Mouse (Mus musculus) adrenal gland, adult (tissue): ENCODE measurements at regions not wholly inside any gene's neighbourhood (a gene's known extent, or its start where the extent isn't known, plus 50 kb on each side); places are given as distances from the start of the nearest gene placed in this dataset.
"Not testable (repeated sequence)": the region's sequence is repeated elsewhere in the genome, so short reads cannot be mapped to it uniquely, and the experiment has no call there.

Experiments
- DNase-seq, 2 experiments: peaks; one replicate each; pipeline ENCODE4 v3.0.0; 2022 to 2023; ENCODE audit warnings: low spot score in 1 of 2; ENCODE audit not compliant: inconsistent age in 2 of 2

DNA sequence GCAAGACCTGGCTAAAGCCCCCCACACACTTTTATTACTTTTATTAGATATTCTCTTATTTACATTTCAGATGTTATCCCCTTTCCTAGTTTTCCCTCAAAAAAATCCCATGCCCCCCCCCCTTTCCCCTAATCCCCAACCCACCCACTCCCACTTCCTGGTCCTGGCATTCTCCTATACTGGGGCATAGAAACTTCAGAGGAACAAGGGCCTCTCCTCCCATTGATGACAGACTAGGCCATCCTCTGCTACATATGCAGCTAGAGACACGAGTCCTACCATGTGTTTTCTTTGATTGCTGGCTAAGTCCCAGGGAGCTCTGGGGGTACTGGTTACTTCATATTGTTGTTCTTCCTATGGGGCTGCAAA is 116.8 kb downstream of the Rfpl4b start:
- not testable (repeated sequence) for DNase-seq

DNA sequence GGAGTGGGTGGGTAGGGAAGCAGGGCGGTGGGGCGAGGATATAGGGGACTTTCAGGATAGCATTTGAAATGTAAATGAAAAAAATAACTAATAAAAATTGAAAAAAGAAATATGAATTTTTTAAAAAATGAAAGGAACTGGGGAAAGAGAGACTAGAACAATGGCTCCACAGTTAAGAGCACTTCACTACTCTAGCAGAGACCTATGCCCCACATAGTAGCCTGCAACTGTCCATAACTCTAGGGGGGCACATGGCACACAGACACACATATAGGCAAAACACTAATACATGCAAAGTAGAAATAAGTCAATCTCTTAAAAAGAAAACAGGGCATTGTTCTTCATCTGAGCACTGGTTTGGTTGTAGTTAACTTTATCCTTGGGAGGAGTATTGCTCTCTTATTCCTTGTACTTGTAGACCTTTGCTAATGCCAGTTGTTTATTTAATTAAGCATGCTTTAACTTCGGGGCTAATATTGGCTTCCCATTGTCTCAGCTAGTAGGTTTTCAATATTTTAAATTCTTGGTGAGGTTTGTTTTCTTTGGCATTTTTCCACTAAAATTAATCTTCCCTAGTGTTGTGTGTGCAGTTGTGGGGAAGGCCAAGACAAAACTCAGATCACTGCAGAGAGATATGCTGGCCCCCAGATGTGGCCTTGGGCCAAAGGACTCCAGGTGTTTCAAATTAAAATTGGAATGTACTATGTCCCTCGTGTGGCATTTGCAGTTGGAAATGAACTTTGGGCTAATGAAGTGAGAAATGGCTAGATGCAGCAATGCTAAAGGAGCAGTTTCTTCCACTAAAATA is 117.4 kb downstream of the Rfpl4b start:
- DNase-seq: no peak

DNA sequence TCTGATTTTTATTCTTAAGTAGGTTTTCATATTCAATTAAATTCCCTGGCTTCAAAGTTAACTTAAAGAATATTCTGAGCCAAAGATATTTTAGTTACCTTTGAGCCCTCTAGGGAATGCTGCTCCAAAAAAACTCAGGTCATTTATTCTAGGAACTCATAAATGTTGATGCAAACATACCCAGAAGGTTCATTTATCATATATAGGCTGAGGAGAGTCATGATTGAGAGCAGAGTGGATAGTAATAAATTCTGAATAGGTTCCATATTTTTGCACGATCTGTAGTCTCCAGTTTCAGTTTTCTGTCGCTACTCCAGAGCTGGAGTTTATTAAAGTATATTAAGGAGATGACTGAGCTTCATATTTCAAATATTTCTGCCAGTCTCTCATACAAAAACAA is 144.1 kb downstream of the Rfpl4b start:
- no peak for DNase-seq

DNA sequence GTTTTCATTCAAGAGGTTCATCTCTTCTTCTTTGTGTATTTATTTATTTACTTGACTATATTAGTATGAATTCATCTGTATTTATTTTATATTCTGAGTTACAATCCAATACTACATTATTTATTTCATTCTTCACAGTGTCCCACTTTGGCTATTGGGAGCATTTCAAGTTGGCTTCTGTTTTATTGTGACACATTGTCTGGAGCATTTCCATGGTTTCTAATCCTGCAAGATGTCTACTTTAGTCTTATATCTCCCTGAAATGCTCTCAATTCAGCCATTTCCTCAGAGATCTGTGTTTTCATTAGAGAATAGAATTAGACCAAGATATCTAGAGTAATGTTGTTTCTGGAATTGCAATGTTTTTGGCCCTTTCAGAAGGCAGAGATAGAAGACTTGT is 153.0 kb downstream of the Rfpl4b start:
- DNase-seq: no peak

DNA sequence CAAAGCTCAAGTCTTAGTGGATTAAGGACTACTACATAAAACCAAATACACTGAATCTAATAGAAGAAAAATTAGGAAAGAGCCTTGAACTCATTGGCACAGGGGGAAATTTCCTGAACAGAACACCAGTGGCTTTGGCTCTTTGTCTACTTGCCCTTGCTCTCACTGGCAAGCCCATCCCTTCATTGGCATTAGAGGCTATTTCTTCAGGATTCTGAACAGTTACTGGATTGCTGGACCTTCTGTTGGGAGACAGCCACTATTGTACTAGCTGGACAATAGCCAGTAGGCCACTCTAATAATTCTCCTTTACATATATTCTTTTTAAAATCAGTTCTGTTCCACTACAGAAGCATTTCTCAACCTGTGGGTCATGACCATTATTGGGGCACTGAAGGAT is 153.7 kb downstream of the Rfpl4b start:
- DNase-seq: no peak

DNA sequence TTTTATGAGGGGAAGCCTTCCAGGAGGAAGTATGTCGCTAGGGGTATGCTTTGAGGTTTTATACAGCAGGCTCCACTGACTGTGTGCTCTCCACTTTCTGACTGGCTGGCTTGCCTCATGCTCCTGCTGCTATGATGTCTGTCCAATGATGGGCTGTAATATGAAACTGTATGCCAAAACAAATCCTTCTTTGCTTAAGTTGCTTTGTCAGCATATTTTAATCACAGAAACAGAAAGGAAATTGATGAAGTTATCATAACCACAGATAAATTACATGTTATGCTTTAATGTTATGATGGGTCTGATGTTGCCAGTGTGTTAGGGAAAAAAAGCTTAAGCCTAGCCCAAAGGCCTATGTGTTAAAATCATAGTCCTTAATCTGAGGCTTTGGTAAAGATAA is 185.9 kb downstream of the Rfpl4b start:
- no peak for DNase-seq

DNA sequence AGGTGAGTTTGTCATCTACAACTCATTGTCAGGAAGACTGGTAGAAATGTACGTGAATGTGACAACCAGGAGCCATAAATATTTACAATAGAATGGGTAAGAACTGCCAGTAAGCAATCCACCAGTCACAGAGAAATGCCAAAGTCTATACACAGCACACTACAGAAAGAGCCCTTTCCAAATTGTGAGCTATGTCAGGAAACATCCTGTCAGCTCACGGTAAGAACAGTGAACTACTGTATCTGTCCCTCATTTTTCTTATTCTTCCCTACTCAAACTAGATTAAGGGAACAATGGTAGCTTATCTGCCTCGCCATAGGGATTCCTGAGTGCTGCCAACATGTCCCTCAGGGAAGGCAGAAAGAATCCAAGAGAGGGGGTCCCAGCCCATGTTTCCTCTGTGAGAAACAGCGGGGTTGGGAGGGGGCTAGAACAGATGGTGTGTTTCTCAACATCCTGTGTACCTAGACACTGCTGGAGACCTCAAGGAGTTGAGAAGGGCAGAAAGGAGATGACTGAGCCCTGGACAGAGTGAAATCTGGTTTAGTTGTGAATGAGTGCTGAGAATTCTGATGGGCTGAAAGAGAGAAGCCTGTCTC is 191.6 kb downstream of the Rfpl4b start:
- DNase-seq: no peak

DNA sequence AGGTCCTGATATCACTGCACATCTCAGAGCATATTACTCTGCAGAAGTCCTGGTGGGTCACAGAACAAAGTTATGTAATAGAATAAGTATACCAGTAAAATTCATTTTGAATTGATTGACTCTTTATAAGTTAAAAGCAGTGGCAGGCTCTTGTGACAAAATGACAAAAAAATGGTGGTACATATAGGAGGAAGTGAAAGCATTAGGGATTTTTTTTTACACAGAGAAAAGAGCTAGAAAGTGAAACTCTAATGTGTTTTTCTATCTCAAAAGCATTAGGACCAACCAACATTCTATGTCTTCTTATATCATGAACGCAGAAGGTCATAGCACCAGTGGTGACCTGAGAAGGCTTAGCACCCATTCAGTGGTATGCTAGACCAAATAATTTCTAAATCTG is 198.2 kb downstream of the Rfpl4b start:
- no peak for DNase-seq

DNA sequence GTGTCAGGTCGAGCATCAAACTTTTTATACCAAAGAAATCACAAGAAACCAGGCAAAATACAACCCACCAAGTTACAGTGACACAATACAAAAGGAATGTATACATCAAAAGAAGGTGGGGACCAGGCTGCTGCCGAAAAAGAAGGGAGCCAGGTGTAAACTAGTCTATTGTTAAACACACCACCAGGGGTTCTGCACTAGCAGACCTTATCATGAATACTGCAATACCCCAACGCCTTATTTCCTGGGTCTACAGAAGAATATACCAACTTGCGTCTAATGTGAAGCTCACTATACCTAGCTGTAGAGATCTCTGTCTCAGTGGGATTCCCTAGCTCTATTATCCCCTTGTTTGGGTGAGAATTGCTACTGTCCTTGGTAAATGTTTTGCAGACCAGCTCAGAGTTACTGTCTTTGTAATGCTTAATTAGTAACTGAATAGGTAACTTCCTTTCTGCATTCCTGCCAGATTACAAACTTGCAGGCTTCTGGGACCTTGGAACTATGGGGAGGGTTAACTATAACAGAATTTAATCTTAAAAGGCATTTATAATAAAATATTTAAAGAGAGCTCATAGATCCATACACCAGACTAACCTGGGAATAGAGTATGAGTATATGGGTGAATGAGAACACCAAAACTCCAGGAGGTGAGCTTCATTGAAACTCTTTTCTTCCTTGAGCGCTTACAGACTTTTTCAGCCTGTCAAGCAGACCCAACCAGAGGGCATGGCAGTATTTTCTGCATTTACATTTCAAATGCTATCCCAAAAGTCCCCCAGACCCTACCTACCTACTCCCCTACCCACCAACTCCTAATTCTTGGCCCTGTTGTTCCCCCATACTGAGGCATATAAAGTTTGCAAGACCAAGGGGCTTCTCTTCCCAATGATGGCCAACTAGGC is 211.7 kb downstream of the Rfpl4b start:
- DNase-seq: no peak

DNA sequence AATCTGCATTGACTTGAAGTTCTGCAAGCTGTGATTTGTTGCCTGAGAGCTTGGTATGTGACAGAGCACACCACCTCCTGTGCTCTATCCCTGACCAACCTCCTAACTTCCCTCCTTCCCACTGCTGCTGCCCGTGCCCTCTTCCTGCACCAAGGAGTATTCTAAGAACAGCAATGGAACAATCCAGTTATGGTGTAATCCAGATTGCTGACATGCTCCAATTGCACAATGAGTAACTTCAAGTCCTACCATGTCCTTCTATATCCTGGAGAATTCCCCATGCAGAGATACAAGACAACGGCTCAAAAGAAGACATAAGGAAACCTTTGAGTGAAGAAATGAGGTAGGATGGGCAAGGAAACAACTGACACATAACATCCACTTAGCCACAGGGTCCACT is 235.5 kb downstream of the Rfpl4b start:
- no peak for DNase-seq

DNA sequence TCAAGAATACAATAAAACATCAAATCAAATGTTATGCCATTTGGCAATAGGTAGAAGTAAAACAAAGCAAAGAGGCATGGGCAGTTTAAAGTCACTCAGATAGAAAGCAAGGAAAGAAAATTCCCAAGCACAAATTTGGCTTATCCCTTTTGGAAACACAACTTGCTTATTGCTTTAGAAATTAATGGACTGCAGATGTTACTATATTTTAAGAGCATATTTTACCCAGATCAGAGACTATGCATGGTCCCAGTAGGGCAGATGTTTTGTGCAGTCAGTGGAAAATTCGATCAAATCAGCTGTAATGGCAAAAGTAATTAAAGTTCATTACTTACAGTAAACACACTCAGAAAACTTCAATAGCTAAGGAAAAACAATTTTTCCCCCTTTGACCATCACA is 245.9 kb downstream of the Rfpl4b start:
- DNase-seq: no peak

DNA sequence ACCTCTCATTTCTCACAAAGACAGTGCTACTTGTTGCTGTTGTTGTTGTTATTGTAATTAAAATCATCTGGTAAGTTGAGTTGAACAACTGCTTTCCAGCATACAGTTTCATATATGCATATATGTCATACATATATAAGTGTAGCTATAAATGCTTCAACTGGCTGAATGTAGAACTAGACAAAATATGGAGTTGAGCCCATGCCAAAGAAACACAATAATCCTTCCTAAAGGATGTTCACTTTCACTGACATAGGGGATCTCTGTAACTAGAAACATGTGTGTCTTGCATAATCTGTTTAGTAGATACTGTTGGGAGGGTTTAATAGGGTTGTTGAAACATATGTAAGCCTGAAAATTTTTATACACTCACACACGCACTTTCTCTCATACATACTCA is 247.9 kb downstream of the Rfpl4b start:
- no peak for DNase-seq

DNA sequence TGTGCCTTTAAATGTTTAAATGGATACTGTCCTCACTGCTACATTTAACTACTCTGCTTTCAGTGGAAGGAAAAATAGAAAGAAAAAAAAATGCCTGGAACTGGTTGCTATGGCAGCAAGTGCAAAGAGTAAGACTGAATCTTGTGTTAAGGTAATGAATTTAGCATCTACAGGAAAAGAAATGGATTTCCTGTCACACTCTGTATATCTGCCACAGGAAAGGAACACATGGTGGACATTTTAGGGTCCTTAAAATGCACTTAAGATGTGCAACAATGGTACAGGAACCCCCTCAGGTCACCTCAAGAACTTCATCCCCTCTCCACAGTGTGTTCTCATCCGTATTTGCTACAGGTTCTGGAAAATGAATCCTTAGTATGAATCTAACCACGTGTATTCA is 248.4 kb downstream of the Rfpl4b start:
- DNase-seq: no peak

DNA sequence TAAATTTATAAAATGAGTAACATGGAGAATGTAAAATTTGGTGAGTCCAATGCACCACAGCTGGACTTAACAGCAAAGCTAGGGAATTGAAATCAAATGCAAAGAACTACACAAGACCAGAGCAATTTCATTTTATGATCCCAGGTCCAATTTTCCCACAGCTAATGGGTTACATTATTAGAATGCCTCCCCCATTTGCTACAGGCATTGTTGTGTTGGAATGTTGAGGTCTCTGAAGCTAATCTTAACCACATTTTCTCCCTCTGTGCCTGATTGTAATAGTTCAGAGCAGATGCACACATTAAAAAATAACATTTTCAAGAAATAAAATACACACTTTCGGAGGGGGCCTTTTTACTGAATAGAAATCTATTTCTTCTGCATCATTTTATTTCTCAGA is 254.3 kb downstream of the Rfpl4b start:
- no peak for DNase-seq

DNA sequence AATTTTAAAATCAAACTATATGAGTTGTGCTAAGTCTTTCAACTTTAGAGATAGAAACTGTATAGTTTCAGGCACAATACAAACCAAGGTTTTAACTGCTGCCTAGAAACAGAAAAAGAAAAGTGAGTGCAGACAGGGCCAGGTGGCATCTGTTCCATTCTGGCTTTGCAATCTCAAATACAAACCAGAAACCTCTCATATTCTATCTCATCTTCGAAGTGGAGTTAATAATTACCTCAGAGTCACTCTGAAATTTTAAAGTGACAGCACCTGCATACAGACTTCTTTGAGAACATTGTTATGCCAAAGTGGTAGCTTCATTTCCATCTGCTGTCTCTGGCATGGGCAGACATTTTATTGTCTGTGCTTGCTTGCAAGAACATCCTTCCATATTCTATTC is 255.2 kb downstream of the Rfpl4b start:
- no peak for DNase-seq

DNA sequence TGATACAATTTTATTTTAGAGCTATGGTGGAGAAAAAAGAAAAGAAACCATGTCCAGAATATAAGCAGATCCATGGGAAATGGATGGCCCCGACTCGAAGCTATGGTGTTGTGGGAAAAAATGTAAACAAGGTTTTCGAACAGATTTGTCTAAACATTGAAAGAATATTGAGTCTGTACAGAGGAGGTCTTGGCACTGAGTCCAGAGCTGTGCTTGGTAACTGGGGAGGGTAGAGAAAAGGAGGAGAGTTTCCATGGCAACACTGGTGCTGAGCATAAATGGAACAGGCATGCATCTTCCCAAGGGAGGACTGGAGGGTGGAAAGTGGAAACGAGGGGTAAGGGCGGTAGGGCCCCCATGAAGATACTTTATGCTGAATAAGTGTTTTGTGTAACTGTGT is 266.5 kb downstream of the Rfpl4b start:
- DNase-seq: no peak

DNA sequence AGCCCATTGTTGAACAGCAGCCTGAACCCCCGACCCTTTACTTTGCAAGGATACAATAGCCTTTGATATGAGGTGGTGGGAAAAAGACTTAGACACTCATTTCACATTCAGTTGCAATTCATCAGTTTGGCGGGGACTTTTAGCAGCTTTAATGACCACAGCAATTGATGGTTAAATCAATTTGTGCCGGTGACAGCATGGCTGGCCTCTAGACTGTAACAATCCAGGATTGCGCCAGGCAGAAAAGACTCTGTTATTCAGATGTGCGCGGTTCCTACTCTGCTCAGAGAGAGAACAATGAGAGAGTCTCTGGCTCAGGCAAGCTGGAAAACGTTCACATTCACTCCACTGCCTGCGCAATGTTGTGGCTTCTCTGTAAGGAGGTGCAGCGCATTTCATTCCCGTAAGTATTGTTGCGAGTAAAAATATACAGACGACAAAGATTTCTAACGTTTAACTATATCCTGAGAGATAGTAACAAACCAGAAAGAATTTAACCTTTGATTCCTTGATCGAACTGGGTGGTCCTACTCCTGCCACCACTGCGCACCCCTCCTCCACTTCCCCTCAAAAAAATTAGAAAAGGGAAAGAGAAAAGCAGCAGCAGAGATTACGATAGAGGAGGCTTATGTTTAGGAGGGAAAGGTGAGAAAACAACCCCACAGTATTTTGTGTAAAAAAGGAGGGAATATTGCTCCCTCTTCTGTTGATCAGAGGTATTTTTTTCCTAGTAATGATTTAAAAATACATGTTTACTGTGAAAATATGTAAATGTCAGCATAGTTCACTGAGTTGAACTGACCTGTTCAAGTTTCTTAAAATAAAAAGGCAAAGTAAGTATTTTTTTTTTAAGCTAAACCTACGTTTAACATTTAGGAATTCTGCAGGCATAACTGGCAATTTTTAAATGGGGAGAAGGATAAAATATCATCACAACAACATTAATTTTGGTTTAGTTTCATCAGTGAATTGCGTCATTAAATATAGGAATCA is 267.6 kb downstream of the Rfpl4b start:
- DNase-seq: peak; percentile 3 to 44

DNA sequence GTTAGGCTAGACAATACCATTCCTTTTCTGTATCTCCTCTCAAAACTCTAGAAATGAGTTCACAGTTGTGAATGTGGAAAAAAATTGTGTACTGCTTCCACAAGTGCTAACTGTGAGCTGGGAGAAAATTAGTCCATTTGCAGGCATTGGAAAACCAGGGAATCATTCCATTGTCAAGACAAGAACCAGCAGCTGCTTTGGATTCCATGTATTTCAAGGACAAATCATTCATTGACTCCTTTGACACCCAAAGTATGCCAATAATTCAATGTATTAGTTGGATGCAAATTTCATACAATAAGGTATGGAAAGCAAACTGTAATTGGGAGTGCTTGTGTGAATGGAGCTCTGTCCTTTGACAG is 268.3 kb downstream of the Rfpl4b start:
- no peak for DNase-seq

DNA sequence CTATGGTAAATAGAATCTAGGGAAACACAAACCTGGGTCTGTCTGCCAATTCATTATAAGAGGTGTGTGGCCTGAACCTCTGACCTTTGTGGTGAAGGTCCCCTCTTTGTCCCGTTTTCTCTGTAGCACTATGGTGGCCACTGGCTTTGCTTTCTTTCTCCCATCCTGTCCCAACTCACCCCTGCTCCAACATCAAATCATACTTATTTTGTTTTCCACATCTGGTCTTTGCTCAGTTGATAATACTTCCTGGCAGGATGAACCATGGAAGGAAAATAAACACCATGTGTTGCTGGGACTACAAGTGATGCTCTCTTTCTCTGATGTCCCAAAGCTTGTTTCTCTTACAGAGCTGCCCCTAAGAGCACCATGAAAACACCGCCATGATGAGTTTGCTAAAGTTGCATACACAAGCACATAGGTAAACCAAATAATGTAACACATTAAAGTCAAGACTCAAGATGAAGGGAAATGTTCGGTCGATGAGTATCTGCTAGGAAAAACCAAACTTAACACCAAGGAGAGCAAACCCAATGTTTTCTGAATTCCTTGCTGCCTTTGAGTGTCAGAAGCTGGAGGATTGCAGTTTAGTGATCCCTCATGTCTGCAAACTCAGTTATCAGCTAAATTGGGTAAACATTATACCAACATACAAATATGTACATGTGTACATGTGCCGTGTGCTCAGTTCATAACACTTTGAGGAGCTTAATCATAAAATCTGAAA is 269.1 kb downstream of the Rfpl4b start:
- DNase-seq: no peak

DNA sequence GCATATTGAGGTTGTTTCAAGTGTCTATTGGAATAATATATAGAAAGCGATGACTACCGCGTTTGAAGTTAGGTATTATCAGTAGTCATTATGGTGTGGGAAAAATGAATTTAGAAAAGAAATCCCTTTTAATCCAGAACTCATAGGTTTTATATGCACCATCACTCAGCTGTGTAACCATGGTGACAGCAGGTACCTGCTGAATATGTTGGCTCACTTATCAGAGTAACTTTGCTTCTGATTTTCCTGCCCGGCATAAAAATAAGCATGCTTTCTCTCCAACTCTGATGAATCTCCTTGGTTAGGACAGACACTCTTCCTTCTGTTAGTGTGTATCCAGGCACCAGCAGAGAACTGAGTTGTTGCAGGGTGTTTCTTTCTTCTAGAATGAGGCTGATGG is 281.5 kb downstream of the Rfpl4b start:
- no peak for DNase-seq
